In genomic region chr3:120217710-120218109, GRCm38 (mm10) we compare ENCODE assay signal across 22 mouse cellular contexts.
A peak's percentile ranks its signal among the peaks of the same experiment; 100 is the strongest.
DNase-seq lines count a peak whose midpoint lies in the region; ATAC-seq and TF ChIP-seq lines count a peak whose summit lies in the region.
"Had no signal": no experiment of that assay in that cellular context is flagged by ENCODE, and none has a peak within 500 bp of the region (broad histone marks: within the 10 kb centered on the region; RNA-seq: fewer than 3 reads in every experiment).

No protein-coding gene starts in this region.

- H3K4me3 ChIP-seq in forebrain, embryonic 12.5 days (replicated peaks) = no peak overlapping the region
- H3K4me3 ChIP-seq in forebrain, embryonic 13.5 days = no peak overlapping the region
- no peak overlapping the region for H3K4me3 ChIP-seq in liver, adult 2 months (ENCODE audit: insufficient read depth, low read depth, low read length)
- no peak overlapping the region for H3K4me3 ChIP-seq in liver, embryonic 11.5 days (ENCODE audit: low read depth, low read length)
- no peak overlapping the region for H3K4me3 ChIP-seq in intestine, embryonic 16.5 days (ENCODE audit: low read length)
- H3K4me3 ChIP-seq: heart, embryonic 15.5 days had no signal

- TF ChIP-seq CTCF in liver, adult 2 months (IDR thresholded peaks at IDR 0.05; ENCODE audit: low read depth, low read length) = no peak
- TF ChIP-seq CTCF in brain, embryonic 14.5 days (IDR thresholded peaks at IDR 0.05; ENCODE audit: borderline replicate concordance, extremely low read depth, insufficient read depth, insufficient read length) = no peak

- peak; percentile 9 for DNase-seq in liver, adult 2 months (ENCODE audit: extremely low read depth, low read depth, low spot score)
- DNase-seq in liver, embryonic 11.5 days (ENCODE audit: low spot score) = no peak
- peak; percentile 55 for DNase-seq in brain, embryonic 14.5 days (ENCODE audit: low read depth)
- DNase-seq in retina, postnatal 7 days (ENCODE audit: low read depth, low spot score) = peak; percentile 30
- DNase-seq: adrenal gland, postnatal 25 days; cerebellum, adult 18-20 months; cerebellum, postnatal 10 days; kidney, adult 9 months; kidney, postnatal 10 days; layer of hippocampus, postnatal 36 days; left cerebral cortex, postnatal 4 days; lung, adult 2 months; lung, postnatal 10 days; thymus, adult 2 months; thymus, postnatal 36 days had no signal

- no peaks in the 10 kb centered on the region for H3K79me2 ChIP-seq in liver, adult 2 months (ENCODE audit: control insufficient read depth, insufficient read depth, low read length)

- 27% methylated on average over 3 of the region's 3 CpGs for WGBS in forebrain, embryonic 12.5 days
- WGBS in forebrain, embryonic 13.5 days = 18% methylated on average over 3 of the region's 3 CpGs
- 78% methylated on average over 3 of the region's 3 CpGs for WGBS in liver, adult 2 months
- 73% methylated on average over 3 of the region's 3 CpGs for WGBS in liver, embryonic 11.5 days
- WGBS in intestine, embryonic 16.5 days = 61% methylated on average over 3 of the region's 3 CpGs

- H3K9ac ChIP-seq in forebrain, embryonic 12.5 days = no peak overlapping the region
- no peak overlapping the region for H3K9ac ChIP-seq in forebrain, embryonic 13.5 days
- no peak overlapping the region for H3K9ac ChIP-seq in liver, adult 2 months (ENCODE audit: low read depth, low read length)
- no peak overlapping the region for H3K9ac ChIP-seq in liver, embryonic 11.5 days (ENCODE audit: low read depth, low read length)
- H3K9ac ChIP-seq in intestine, embryonic 16.5 days (ENCODE audit: low read depth, low read length) = no peak overlapping the region
- H3K9ac ChIP-seq: heart, embryonic 15.5 days; liver, embryonic 14.5 days had no signal

- no peaks in the 10 kb centered on the region for H3K36me3 ChIP-seq in forebrain, embryonic 12.5 days (replicated peaks)
- H3K36me3 ChIP-seq in forebrain, embryonic 13.5 days (ENCODE audit: poor library complexity, severe bottlenecking) = no peaks in the 10 kb centered on the region
- H3K36me3 ChIP-seq in liver, adult 2 months (ENCODE audit: control insufficient read depth, insufficient read depth, low read length) = no peaks in the 10 kb centered on the region
- no peaks in the 10 kb centered on the region for H3K36me3 ChIP-seq in liver, embryonic 11.5 days (ENCODE audit: control insufficient read depth, insufficient read depth, low read length)
- no peaks in the 10 kb centered on the region for H3K36me3 ChIP-seq in intestine, embryonic 16.5 days (ENCODE audit: control insufficient read depth, insufficient read depth, low read length)
- H3K36me3 ChIP-seq: heart, embryonic 15.5 days had no signal

- no peak overlapping the region for H3K27ac ChIP-seq in forebrain, embryonic 12.5 days
- no peak overlapping the region for H3K27ac ChIP-seq in forebrain, embryonic 13.5 days
- H3K27ac ChIP-seq in liver, adult 2 months (replicated peaks; ENCODE audit: insufficient read depth, low read depth, low read length) = no peak overlapping the region
- H3K27ac ChIP-seq in liver, embryonic 11.5 days (ENCODE audit: low read depth, low read length) = no peak overlapping the region
- H3K27ac ChIP-seq in intestine, embryonic 16.5 days (ENCODE audit: low read length) = no peak overlapping the region
- H3K27ac ChIP-seq: heart, embryonic 15.5 days; liver, embryonic 14.5 days; macrophage had no signal

- H3K9me3 ChIP-seq in forebrain, embryonic 12.5 days = no peaks in the 10 kb centered on the region
- no peaks in the 10 kb centered on the region for H3K9me3 ChIP-seq in forebrain, embryonic 13.5 days (replicated peaks)
- no peaks in the 10 kb centered on the region for H3K9me3 ChIP-seq in liver, embryonic 11.5 days (ENCODE audit: control insufficient read depth, low read length)
- H3K9me3 ChIP-seq in intestine, embryonic 16.5 days (ENCODE audit: control insufficient read depth, low read length) = no peaks in the 10 kb centered on the region
- H3K9me3 ChIP-seq: heart, embryonic 15.5 days had no signal

- peaks cover 11% of the 10 kb centered on the region for H3K4me1 ChIP-seq in forebrain, embryonic 12.5 days
- H3K4me1 ChIP-seq in forebrain, embryonic 13.5 days = peaks cover 10% of the 10 kb centered on the region
- H3K4me1 ChIP-seq in liver, adult 2 months (ENCODE audit: control insufficient read depth, insufficient read depth, low read length) = no peaks in the 10 kb centered on the region
- no peaks in the 10 kb centered on the region for H3K4me1 ChIP-seq in liver, embryonic 11.5 days (replicated peaks; ENCODE audit: control insufficient read depth, insufficient read depth, low read length)
- no peaks in the 10 kb centered on the region for H3K4me1 ChIP-seq in intestine, embryonic 16.5 days (ENCODE audit: control insufficient read depth, insufficient read depth, low read length)
- H3K4me1 ChIP-seq: heart, embryonic 15.5 days had no signal

- TF ChIP-seq POLR2A in liver, adult 2 months (IDR thresholded peaks at IDR 0.05; ENCODE audit: extremely low read depth, insufficient read depth, low read length) = no peak
- no peak for TF ChIP-seq POLR2A in brain, embryonic 14.5 days (IDR thresholded peaks at IDR 0.05; ENCODE audit: borderline replicate concordance, extremely low read depth, insufficient read depth, insufficient read length, poor library complexity, severe bottlenecking)

- H3K4me2 ChIP-seq in forebrain, embryonic 12.5 days = no peak overlapping the region
- H3K4me2 ChIP-seq in forebrain, embryonic 13.5 days = no peak overlapping the region
- no peak overlapping the region for H3K4me2 ChIP-seq in liver, embryonic 11.5 days
- no peak overlapping the region for H3K4me2 ChIP-seq in intestine, embryonic 16.5 days (ENCODE audit: low read depth, low read length)
- H3K4me2 ChIP-seq: heart, embryonic 15.5 days had no signal

- ATAC-seq in forebrain, embryonic 12.5 days (ENCODE audit: low FRiP score) = peak; percentile 59; the same call in 1 of the 2 replicates
- ATAC-seq in forebrain, embryonic 13.5 days = no peak
- ATAC-seq in liver, embryonic 11.5 days (replicated peaks; ENCODE audit: low FRiP score) = no peak
- no peak for ATAC-seq in intestine, embryonic 16.5 days
- ATAC-seq: intestine, postnatal 0 days had no signal

- H3K27me3 ChIP-seq in forebrain, embryonic 12.5 days = no peaks in the 10 kb centered on the region
- no peaks in the 10 kb centered on the region for H3K27me3 ChIP-seq in forebrain, embryonic 13.5 days
- H3K27me3 ChIP-seq in liver, adult 2 months (ENCODE audit: control insufficient read depth, insufficient read depth, low read length) = no peaks in the 10 kb centered on the region
- no peaks in the 10 kb centered on the region for H3K27me3 ChIP-seq in liver, embryonic 11.5 days (replicated peaks; ENCODE audit: control insufficient read depth, insufficient read depth, low read length)
- no peaks in the 10 kb centered on the region for H3K27me3 ChIP-seq in intestine, embryonic 16.5 days (replicated peaks; ENCODE audit: control insufficient read depth, insufficient read depth, low read length)
- H3K27me3 ChIP-seq: heart, embryonic 15.5 days had no signal
